Mouse (Mus musculus): ENCODE measurements around the gene P2rx6. TPM values are rescaled to one million over a fixed set of nuclear protein-coding genes. Genes with fewer than 3 reads are reported as not detected.

P2rx6 gene
- polyA plus RNA-seq, 1 experiment = 0.86 TPM

DNA sequence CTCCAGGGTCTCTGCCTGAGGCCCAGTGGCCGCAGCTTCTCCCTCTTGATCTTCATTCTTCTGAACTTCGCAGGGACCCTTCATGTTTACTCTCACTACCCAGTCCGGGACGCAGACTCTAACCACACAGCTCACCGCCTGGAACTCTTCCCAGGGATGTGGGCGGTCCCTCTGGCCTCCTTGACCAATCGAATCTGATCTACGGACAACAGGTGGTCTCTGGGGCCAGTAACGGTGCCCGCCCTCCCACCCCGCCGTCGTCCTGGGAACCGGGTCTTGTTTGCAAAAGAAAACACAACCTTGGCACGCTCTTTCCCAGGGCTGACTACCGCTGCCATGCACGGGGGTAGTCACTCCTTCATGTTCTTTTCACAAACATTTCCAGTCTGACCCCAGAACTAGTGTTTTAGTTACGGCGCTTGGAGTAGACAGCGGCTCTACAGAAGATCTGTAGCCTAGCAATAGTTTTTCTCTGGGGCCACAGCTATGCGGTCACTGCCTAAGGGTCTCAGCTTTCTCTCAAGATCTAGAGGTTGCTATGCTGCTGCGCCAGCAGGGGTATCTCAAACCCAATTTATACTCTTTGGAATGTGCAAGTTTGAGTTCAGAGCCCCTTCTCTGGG, 446 bp upstream of the P2rx6 start, which contains the start of gene Lrrc74b:
Gene Lrrc74b (minus strand): TSS at position 120 of the 623 bp plus-strand sequence.
- Histone ChIP-seq H3K27ac (ENCODE audit: insufficient read depth, low read depth, low read length) (no peak within 1 kb of the TSS), H3K4me1 (ENCODE audit: control insufficient read depth, insufficient read depth, low read length) (peaks cover 3% of the 10 kb centered on the region; the same call in 1 of the 2 replicates), H3K36me3 (ENCODE audit: control insufficient read depth, insufficient read depth, low read length) (no peaks in the 10 kb centered on the region), H3K4me3 (ENCODE audit: insufficient read depth, low read depth, low read length) (peak within 1 kb of the TSS; percentile 18; the same call in 1 of the 2 replicates), H3K27me3 (replicated peaks; ENCODE audit: control insufficient read depth, insufficient read depth, low read length) (no peaks in the 10 kb centered on the region)
- TF ChIP-seq POLR2A (IDR thresholded peaks at IDR 0.05; ENCODE audit: low read depth, low read length) = no peak
- TF ChIP-seq CTCF (conservative IDR thresholded peaks at IDR 0.05; ENCODE audit: insufficient read depth, insufficient read length, low read depth, low read length) = no peak
- peak; percentile 43 for DNase-seq
- WGBS = 6% methylated on average over 22 of the region's 22 CpGs

- no peaks in the 10 kb centered on the region for H3K27me3 ChIP-seq (replicated peaks; ENCODE audit: control insufficient read depth, insufficient read depth, low read length)
- TF ChIP-seq POLR2A (IDR thresholded peaks at IDR 0.05; ENCODE audit: low read depth, low read length) (no peak), CTCF (conservative IDR thresholded peaks at IDR 0.05; ENCODE audit: insufficient read depth, insufficient read length, low read depth, low read length) (no peak)
- peaks cover 3% of the 10 kb centered on the region; the same call in 1 of the 2 replicates for H3K4me1 ChIP-seq (ENCODE audit: control insufficient read depth, insufficient read depth, low read length)
- 39% methylated on average over 1 of the region's 1 CpGs for whole genome bisulfite sequencing
- no peak overlapping the region for H3K27ac ChIP-seq (ENCODE audit: insufficient read depth, low read depth, low read length)
- no peak overlapping the region for H3K4me3 ChIP-seq (ENCODE audit: insufficient read depth, low read depth, low read length)
- no peak for DNase-seq
- no peaks in the 10 kb centered on the region for H3K36me3 ChIP-seq (ENCODE audit: control insufficient read depth, insufficient read depth, low read length)
Observed at GRCm38 (mm10) chr16:17563580-17563979, 1.9 kb downstream of the P2rx6 start.

- peaks cover 3% of the 10 kb centered on the region; the same call in 1 of the 2 replicates for H3K4me1 ChIP-seq (ENCODE audit: control insufficient read depth, insufficient read depth, low read length)
- no peak for DNase-seq
- H3K4me3 ChIP-seq (ENCODE audit: insufficient read depth, low read depth, low read length) = no peak overlapping the region
- WGBS = 78% methylated on average over 2 of the region's 2 CpGs
- H3K27me3 ChIP-seq (replicated peaks; ENCODE audit: control insufficient read depth, insufficient read depth, low read length) = no peaks in the 10 kb centered on the region
- no peak overlapping the region for H3K27ac ChIP-seq (ENCODE audit: insufficient read depth, low read depth, low read length)
- no peak for TF ChIP-seq CTCF (conservative IDR thresholded peaks at IDR 0.05; ENCODE audit: insufficient read depth, insufficient read length, low read depth, low read length)
- TF ChIP-seq POLR2A (IDR thresholded peaks at IDR 0.05; ENCODE audit: low read depth, low read length) = no peak
- H3K36me3 ChIP-seq (ENCODE audit: control insufficient read depth, insufficient read depth, low read length) = no peaks in the 10 kb centered on the region
Observed at GRCm38 (mm10) chr16:17564221-17564620, 2.5 kb downstream of the P2rx6 start.

DNA sequence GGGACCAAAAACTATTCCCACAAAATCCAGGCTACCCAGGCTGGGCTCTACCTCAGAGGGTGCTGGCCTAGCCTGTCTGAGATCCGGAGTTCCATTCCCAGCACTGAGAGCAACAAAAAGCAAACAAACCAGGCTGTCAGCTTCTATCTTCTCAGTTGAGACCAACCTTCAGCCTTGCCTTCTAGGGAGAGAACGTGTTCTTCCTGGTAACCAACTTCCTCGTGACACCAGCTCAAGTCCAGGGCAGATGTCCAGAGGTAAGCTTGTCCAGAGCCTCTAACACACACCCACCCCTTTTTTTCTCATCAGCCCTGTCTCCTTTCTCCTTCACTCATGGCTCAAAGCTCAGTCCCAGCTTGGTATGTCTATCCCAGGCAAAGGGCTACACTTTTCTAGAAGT, 3.1 kb downstream of the P2rx6 start:
- Histone ChIP-seq H3K36me3 (ENCODE audit: control insufficient read depth, insufficient read depth, low read length) (no peaks in the 10 kb centered on the region), H3K27ac (ENCODE audit: insufficient read depth, low read depth, low read length) (no peak overlapping the region), H3K4me3 (ENCODE audit: insufficient read depth, low read depth, low read length) (no peak overlapping the region), H3K4me1 (ENCODE audit: control insufficient read depth, insufficient read depth, low read length) (peaks cover 3% of the 10 kb centered on the region; the same call in 1 of the 2 replicates), H3K27me3 (replicated peaks; ENCODE audit: control insufficient read depth, insufficient read depth, low read length) (no peaks in the 10 kb centered on the region)
- no peak for TF ChIP-seq CTCF (conservative IDR thresholded peaks at IDR 0.05; ENCODE audit: insufficient read depth, insufficient read length, low read depth, low read length)
- TF ChIP-seq POLR2A (IDR thresholded peaks at IDR 0.05; ENCODE audit: low read depth, low read length) = no peak
- 48% methylated on average over 3 of the region's 3 CpGs for WGBS
- DNase-seq = peak; percentile 53

DNA sequence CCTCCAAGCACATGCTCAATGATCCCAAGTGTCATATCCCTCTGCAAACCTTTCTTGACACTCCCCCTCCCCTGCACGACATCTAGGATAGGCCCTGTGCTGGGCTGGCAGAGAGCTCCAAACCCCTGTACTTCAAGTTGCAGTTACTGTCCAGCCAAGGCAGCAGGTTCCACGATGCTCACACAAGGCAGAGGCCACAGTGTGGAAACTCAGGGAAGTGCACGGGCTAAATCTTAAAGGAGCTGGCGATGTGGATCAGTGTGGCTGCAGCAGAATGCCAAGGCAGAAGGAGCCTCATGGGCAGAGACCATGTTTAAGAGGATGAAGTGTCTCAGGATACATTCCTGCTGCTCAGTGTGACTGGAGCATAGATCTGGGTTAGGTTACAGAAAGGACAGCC, 4.5 kb downstream of the P2rx6 start:
- DNase-seq = no peak
- Histone ChIP-seq H3K4me3 (ENCODE audit: insufficient read depth, low read depth, low read length) (no peak overlapping the region), H3K4me1 (ENCODE audit: control insufficient read depth, insufficient read depth, low read length) (peaks cover 3% of the 10 kb centered on the region; the same call in 1 of the 2 replicates), H3K36me3 (ENCODE audit: control insufficient read depth, insufficient read depth, low read length) (no peaks in the 10 kb centered on the region), H3K27me3 (replicated peaks; ENCODE audit: control insufficient read depth, insufficient read depth, low read length) (no peaks in the 10 kb centered on the region), H3K27ac (ENCODE audit: insufficient read depth, low read depth, low read length) (no peak overlapping the region)
- 16% methylated on average over 4 of the region's 4 CpGs for WGBS
- TF ChIP-seq CTCF (conservative IDR thresholded peaks at IDR 0.05; ENCODE audit: insufficient read depth, insufficient read length, low read depth, low read length) (no peak; the same call in 1 of the 2 replicates), POLR2A (IDR thresholded peaks at IDR 0.05; ENCODE audit: low read depth, low read length) (no peak)

- WGBS = 13% methylated on average over 45 of the region's 45 CpGs
- no peaks in the 10 kb centered on the region for H3K27me3 ChIP-seq (replicated peaks; ENCODE audit: control insufficient read depth, insufficient read depth, low read length)
- TF ChIP-seq CTCF (conservative IDR thresholded peaks at IDR 0.05; ENCODE audit: insufficient read depth, insufficient read length, low read depth, low read length) (no peak), POLR2A (IDR thresholded peaks at IDR 0.05; ENCODE audit: low read depth, low read length) (no peak)
- H3K27ac ChIP-seq (ENCODE audit: insufficient read depth, low read depth, low read length) = no peak overlapping the region
- H3K36me3 ChIP-seq (ENCODE audit: control insufficient read depth, insufficient read depth, low read length) = no peaks in the 10 kb centered on the region
- DNase-seq = peak; percentile 83
- H3K4me3 ChIP-seq (ENCODE audit: insufficient read depth, low read depth, low read length) = peak overlapping the region; percentile 74
- 0 out of 2 replicates have a peak, but pooled peaks cover 3% of the 10 kb centered on the region for H3K4me1 ChIP-seq (ENCODE audit: control insufficient read depth, insufficient read depth, low read length)
Observed at GRCm38 (mm10) chr16:17575870-17576824, 14.5 kb downstream of the P2rx6 start.

GRCm38 (mm10) chr16:17576825-17577215, 15.1 kb downstream of the P2rx6 start:
- no peak overlapping the region for H3K27ac ChIP-seq (ENCODE audit: insufficient read depth, low read depth, low read length)
- TF ChIP-seq CTCF (conservative IDR thresholded peaks at IDR 0.05; ENCODE audit: insufficient read depth, insufficient read length, low read depth, low read length) = no peak
- no peak for TF ChIP-seq POLR2A (IDR thresholded peaks at IDR 0.05; ENCODE audit: low read depth, low read length)
- 0 out of 2 replicates have a peak, but pooled peaks cover 3% of the 10 kb centered on the region for H3K4me1 ChIP-seq (ENCODE audit: control insufficient read depth, insufficient read depth, low read length)
- no peaks in the 10 kb centered on the region for H3K36me3 ChIP-seq (ENCODE audit: control insufficient read depth, insufficient read depth, low read length)
- 21% methylated on average over 8 of the region's 8 CpGs for WGBS
- no peaks in the 10 kb centered on the region for H3K27me3 ChIP-seq (replicated peaks; ENCODE audit: control insufficient read depth, insufficient read depth, low read length)
- no peak for DNase-seq
- peak overlapping the region; percentile 74 for H3K4me3 ChIP-seq (ENCODE audit: insufficient read depth, low read depth, low read length)

All from kidney, adult 2 months (tissue).